Mouse (Mus musculus): ENCODE measurements around the gene Kcmf1. TPM values are rescaled to one million over a fixed set of nuclear protein-coding genes. Genes with fewer than 3 reads are reported as not detected.

The Kcmf1 gene
- polyA plus RNA-seq, 1 experiment from 2014 or later, result 27.1 TPM

DNA sequence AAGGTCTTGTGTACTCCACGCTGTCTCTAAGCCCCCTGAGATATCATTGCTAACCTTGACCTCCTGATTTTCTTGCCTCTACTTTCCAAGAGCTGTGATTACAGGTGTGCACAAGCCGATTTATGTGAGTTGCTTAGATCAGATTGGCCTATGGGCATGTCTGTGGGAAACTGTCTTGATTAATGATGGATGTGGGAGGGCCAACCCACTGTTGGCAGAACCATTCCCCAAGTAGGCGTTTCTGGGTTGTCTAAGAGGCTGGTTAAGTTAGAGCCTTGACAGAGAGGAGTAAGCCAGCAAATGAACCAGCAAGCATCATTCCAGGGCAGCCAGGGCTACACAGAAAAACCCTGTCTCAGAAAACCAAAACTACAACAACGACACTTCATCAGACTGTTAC is 26.3 kb upstream of the Kcmf1 start:
- Histone ChIP-seq H3K4me1 (peaks cover 14% of the 10 kb centered on the region), H3K9me3 (no peaks in the 10 kb centered on the region), H3K36me3 (no peaks in the 10 kb centered on the region), H3K27ac (replicated peaks) (peak overlapping the region; percentile 84), H3K4me2 (no peak overlapping the region), H3K9ac (no peak overlapping the region), H3K27me3 (replicated peaks) (no peaks in the 10 kb centered on the region), H3K4me3 (no peak overlapping the region)
- 81% methylated on average over 4 of the region's 4 CpGs for WGBS
- ATAC-seq (ENCODE audit: extremely low read depth, insufficient number of reproducible peaks, low FRiP score, low TSS enrichment), result no peak

DNA sequence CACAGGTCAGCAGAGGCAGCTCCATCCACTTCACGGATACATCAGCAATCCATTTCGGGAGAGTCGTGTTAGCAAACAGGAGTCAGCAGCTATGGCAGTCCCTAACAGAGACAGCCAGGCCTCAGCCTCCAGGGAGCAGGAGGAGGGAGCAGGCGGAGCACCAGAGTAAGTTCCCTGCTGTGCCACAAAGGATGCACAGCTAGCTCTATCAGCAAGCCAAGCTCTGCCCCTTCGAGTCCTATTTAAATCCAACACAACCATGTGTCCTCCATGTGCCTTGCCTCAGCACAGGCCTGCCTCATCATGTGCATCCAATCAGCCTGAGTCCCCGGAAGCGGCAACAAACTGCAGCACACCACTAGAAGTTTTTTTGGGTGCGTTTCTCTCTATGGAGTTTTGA is 23.6 kb upstream of the Kcmf1 start:
- H3K4me1 ChIP-seq, result peaks cover 14% of the 10 kb centered on the region
- no peak overlapping the region for H3K4me2 ChIP-seq
- H3K9me3 ChIP-seq, result no peaks in the 10 kb centered on the region
- WGBS, result 83% methylated on average over 8 of the region's 8 CpGs
- H3K4me3 ChIP-seq, result no peak overlapping the region
- no peak overlapping the region for H3K9ac ChIP-seq
- no peaks in the 10 kb centered on the region for H3K27me3 ChIP-seq (replicated peaks)
- no peak for ATAC-seq (ENCODE audit: extremely low read depth, insufficient number of reproducible peaks, low FRiP score, low TSS enrichment)
- H3K36me3 ChIP-seq, result no peaks in the 10 kb centered on the region
- no peak overlapping the region for H3K27ac ChIP-seq (replicated peaks)

DNA sequence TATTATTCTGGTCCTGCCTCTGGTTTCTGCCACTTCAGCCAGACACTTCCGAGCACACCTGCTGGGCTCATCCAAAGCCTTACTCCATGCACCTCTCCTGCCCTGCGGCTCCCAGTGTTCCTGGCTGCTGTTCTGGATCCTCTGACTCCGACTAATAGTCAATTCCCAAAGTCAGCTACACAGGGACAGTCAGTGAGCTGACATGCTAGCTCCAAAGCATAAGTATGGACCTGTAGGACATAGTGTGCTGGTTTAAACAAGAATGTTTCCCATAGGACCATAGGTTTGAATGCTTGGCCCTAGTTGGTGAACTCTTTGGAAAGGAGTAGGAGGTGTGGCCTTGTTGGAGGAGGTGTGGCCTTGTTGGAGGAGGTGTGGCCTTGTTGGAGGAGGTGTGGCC is 21.3 kb upstream of the Kcmf1 start:
- H3K9ac ChIP-seq, result no peak overlapping the region
- 92% methylated on average over 3 of the region's 3 CpGs for WGBS
- H3K4me1 ChIP-seq, result no peaks in the 10 kb centered on the region
- H3K27me3 ChIP-seq (replicated peaks), result no peaks in the 10 kb centered on the region
- no peaks in the 10 kb centered on the region for H3K9me3 ChIP-seq
- H3K4me3 ChIP-seq, result no peak overlapping the region
- no peaks in the 10 kb centered on the region for H3K36me3 ChIP-seq
- H3K27ac ChIP-seq (replicated peaks), result no peak overlapping the region
- H3K4me2 ChIP-seq, result no peak overlapping the region
- no peak for ATAC-seq (ENCODE audit: extremely low read depth, insufficient number of reproducible peaks, low FRiP score, low TSS enrichment)

DNA sequence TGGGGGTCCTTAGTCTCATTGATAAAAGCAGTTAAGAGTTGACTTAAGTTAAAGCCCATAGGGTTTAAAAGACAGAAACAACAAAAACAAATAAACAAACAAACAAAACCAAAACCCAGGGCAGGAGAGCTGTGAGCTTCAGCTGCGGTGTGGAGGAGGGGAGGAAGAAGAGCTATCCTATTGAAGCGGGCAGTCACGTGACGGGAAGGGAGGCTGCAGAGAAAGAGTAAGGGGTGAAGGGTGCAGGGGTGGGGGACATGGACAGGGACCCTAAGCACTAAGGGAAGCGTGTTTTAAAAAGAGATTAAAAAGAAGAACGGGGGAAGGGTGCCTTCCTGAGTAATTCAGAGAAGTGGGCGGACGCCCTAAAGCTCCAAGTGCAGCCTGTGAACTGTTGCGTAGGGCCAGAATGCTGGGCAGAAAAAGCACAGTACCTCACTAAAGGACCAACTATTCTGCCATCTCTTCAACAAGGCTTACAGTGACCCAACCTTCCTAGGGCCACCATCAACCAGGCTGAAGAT is 18.8 kb upstream of the Kcmf1 start:
- ATAC-seq (ENCODE audit: extremely low read depth, insufficient number of reproducible peaks, low FRiP score, low TSS enrichment), result no peak
- no peaks in the 10 kb centered on the region for H3K9me3 ChIP-seq

DNA sequence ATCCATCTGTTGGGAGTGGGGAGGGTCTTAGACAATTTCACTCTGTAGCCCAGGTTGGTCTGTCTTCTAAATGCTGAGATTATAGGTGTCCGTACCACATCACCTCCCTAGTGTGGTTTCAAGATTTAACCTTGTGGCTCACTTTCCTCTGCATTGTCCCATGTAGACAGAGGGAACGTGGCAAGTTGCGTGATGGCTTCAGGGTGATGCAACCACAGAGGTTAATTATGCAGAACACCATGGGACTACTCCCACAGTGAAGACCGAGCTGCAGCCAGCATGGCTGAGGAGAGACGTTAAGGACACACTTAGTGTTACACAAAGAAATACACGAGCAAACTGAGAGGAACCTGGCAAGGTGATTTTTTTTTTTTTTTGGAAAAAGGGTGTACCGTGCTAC is 16.6 kb upstream of the Kcmf1 start:
- ATAC-seq (ENCODE audit: extremely low read depth, insufficient number of reproducible peaks, low FRiP score, low TSS enrichment), result no peak
- WGBS, result 79% methylated on average over 7 of the region's 7 CpGs

More for the DNA sequence above, 18.8 kb upstream of the Kcmf1 start:
- Histone ChIP-seq H3K4me3 (no peak overlapping the region), H3K4me2 (no peak overlapping the region), H3K27ac (replicated peaks) (no peak overlapping the region), H3K9ac (no peak overlapping the region), H3K4me1 (no peaks in the 10 kb centered on the region), H3K36me3 (no peaks in the 10 kb centered on the region), H3K27me3 (replicated peaks) (no peaks in the 10 kb centered on the region)
- 63% methylated on average over 9 of the region's 9 CpGs for WGBS

DNA sequence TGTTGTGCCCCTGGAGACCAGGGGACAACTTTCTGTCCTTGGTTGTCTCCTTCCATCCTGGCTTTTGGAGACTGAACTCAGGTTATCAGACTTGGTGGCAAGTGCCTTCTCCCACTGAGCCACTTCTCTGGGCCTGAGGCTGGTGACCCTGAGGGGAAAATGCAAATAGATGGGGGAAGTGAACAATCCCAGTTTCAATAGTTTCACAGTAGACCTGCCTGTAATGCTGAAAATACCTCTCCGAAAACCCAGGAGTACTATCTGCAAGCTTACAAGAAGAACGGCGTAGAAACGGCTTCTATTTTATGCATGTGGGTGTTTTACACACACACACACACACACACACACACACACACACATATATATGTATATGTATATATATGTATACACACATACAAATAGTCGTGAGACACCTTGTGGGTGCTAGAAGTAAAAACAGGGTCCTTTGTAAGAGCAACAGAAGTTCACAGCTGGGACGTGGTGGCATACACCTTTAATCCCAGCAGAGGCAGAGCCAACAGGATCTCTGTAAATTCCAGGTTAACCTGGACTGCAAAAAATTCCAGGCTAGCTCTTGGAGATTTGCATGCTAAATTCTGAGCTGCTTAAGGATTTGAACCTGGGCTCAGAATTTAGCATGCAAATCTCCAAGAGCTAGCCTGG is 14.4 kb upstream of the Kcmf1 start:
- no peaks in the 10 kb centered on the region for H3K27me3 ChIP-seq (replicated peaks)
- H3K27ac ChIP-seq (replicated peaks), result no peak overlapping the region
- H3K4me1 ChIP-seq, result no peaks in the 10 kb centered on the region
- no peak for ATAC-seq (ENCODE audit: extremely low read depth, insufficient number of reproducible peaks, low FRiP score, low TSS enrichment)
- H3K4me3 ChIP-seq, result no peak overlapping the region
- no peak overlapping the region for H3K4me2 ChIP-seq
- peaks cover 4% of the 10 kb centered on the region; the same call in 1 of the 2 replicates for H3K9me3 ChIP-seq
- 81% methylated on average over 6 of the region's 6 CpGs for WGBS
- H3K9ac ChIP-seq, result no peak overlapping the region
- H3K36me3 ChIP-seq, result no peaks in the 10 kb centered on the region

More for the DNA sequence above, 16.6 kb upstream of the Kcmf1 start:
- Histone ChIP-seq H3K9me3 (no peaks in the 10 kb centered on the region), H3K4me3 (no peak overlapping the region), H3K27me3 (replicated peaks) (no peaks in the 10 kb centered on the region), H3K4me1 (no peaks in the 10 kb centered on the region), H3K9ac (no peak overlapping the region), H3K4me2 (no peak overlapping the region), H3K36me3 (no peaks in the 10 kb centered on the region), H3K27ac (replicated peaks) (no peak overlapping the region)

DNA sequence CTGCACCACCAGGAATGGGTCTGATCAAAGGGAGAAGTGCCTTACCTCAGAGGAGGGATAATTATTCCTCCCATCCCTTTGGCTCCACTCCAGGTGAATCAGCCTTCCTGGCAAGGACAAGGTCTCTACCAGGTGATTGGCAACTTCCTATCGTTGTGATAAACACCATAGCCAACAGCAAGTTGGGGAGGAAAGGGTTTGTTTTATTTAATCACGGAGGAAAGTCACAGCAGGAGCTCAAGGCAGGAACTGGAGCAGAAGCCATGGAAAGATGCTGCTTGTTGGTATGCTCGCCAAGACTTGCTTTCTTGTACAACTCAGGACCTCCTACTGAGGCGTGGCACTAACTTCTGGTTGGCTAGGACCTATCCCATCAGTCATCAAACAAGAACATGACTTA is 11.5 kb upstream of the Kcmf1 start:
- H3K36me3 ChIP-seq, result no peaks in the 10 kb centered on the region
- peaks cover 4% of the 10 kb centered on the region; the same call in 1 of the 2 replicates for H3K9me3 ChIP-seq
- H3K9ac ChIP-seq, result no peak overlapping the region
- H3K4me2 ChIP-seq, result no peak overlapping the region
- 56% methylated on average over 4 of the region's 4 CpGs for WGBS
- no peaks in the 10 kb centered on the region for H3K27me3 ChIP-seq (replicated peaks)
- H3K27ac ChIP-seq (replicated peaks), result no peak overlapping the region
- no peaks in the 10 kb centered on the region for H3K4me1 ChIP-seq
- ATAC-seq (ENCODE audit: extremely low read depth, insufficient number of reproducible peaks, low FRiP score, low TSS enrichment), result no peak
- H3K4me3 ChIP-seq, result no peak overlapping the region

DNA sequence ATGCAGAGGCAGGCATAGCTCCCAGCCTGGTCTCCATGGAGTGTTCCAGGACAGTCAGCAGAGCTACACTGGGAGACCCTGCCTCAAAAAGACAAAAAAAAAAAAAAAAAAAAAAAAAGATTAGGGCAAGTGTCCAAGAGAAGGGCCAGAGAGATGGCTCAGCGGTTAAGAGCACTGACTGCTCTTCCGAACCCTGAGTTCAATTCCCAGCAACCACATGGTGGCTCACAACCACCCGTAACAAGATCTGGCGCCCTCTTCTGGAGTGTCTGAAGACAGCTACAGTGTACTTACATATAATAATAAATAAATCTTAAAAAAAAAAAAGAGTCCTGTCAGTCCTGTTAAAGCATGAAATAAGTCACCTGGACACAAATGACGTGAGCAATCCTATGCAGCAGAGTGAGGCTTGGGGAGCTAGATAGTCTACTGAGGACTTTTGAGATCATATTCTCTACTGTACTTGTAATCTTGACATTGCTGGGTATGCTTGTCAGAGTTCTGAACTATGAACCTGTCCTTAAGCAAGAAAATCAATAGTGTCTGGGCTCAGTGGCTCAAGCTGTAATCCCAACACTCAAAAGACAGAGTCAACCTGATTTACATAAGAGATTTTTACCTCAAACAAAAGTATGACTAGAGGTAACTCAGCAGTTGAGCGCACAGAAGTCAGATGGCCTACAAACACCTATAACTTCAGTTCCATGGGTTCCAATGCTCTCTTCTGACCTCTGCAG is 2.6 kb upstream of the Kcmf1 start:
- no peak for ATAC-seq (ENCODE audit: extremely low read depth, insufficient number of reproducible peaks, low FRiP score, low TSS enrichment)
- no peaks in the 10 kb centered on the region for H3K36me3 ChIP-seq

DNA sequence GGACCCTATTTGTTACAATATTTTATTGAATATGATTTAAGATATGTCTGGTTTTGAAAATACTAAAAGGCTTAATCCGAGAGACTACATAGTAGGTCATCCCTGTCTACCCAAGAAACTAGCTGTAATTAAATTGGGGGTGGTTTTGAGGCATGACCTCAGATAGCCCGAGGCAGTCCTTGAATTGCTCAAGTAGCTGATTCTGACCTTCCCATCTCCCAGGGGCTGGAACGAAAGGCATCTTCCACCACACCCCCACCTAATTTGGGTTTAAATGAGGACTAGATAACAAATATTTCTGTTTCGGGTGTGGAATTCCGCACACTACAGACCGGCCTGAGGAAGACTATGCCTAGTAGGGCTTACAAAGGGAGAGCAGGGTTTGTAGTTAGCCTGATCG is 1.2 kb upstream of the Kcmf1 start:
- H3K4me1 ChIP-seq, result peaks cover 36% of the 10 kb centered on the region

More for the DNA sequence above, 2.6 kb upstream of the Kcmf1 start:
- no peaks in the 10 kb centered on the region for H3K27me3 ChIP-seq (replicated peaks)
- no peak overlapping the region for H3K4me3 ChIP-seq
- no peaks in the 10 kb centered on the region for H3K9me3 ChIP-seq
- WGBS, result 74% methylated on average over 6 of the region's 6 CpGs
- peaks cover 22% of the 10 kb centered on the region for H3K4me1 ChIP-seq
- no peak overlapping the region for H3K4me2 ChIP-seq
- no peak overlapping the region for H3K9ac ChIP-seq
- H3K27ac ChIP-seq (replicated peaks), result no peak overlapping the region

DNA sequence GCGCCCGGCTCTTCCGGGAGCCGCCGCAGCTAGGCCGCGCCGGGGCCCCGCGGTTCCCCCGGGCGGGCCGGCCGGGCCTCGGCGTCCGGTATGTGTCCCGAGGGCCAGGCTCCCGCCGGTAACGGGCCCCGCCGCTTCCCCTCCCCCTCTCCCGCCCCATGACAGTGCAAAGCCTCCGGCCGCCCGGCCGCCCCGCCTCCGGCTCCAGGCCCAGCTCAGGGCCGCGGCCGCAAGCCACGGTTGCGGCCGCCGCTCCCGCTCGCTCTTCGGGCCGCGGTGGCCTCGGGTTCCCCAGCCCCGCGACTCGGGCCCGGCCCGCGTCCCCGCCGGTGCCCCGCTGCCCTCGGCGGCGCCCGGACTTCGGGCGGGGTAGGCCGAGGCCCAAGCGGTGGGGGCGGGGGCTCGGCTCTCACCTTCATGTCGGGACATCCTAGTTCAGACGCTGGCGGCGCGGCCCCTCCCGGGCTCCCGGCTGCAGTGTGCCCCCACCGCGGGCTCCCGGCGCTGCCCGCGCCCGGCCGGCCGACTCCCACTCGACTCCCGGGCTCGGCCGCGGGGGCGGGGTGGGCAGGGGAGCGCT is 488 bp downstream of the Kcmf1 start:
- no peaks in the 10 kb centered on the region for H3K27me3 ChIP-seq (replicated peaks)

More for the DNA sequence above, 1.2 kb upstream of the Kcmf1 start:
- peak overlapping the region; percentile 100 for H3K9ac ChIP-seq
- WGBS, result 44% methylated on average over 7 of the region's 7 CpGs
- H3K4me2 ChIP-seq, result peak overlapping the region; percentile 81
- H3K27me3 ChIP-seq (replicated peaks), result no peaks in the 10 kb centered on the region
- H3K9me3 ChIP-seq, result no peaks in the 10 kb centered on the region
- ATAC-seq (ENCODE audit: extremely low read depth, insufficient number of reproducible peaks, low FRiP score, low TSS enrichment), result no peak
- H3K27ac ChIP-seq (replicated peaks), result peak overlapping the region; percentile 97
- peaks cover 8% of the 10 kb centered on the region; the same call in 1 of the 2 replicates for H3K36me3 ChIP-seq
- peak overlapping the region; percentile 80 for H3K4me3 ChIP-seq

More for the DNA sequence above, 488 bp downstream of the Kcmf1 start:
- peak; percentile 66 for ATAC-seq (ENCODE audit: extremely low read depth, insufficient number of reproducible peaks, low FRiP score, low TSS enrichment)
- peak overlapping the region; percentile 100 for H3K9ac ChIP-seq
- WGBS, result under 1% methylated on average over 50 of the region's 85 CpGs
- peaks cover 8% of the 10 kb centered on the region; the same call in 1 of the 2 replicates for H3K36me3 ChIP-seq
- no peaks in the 10 kb centered on the region for H3K9me3 ChIP-seq
- peak overlapping the region; percentile 80 for H3K4me3 ChIP-seq
- H3K4me2 ChIP-seq, result peak overlapping the region; percentile 81
- peaks cover 52% of the 10 kb centered on the region for H3K4me1 ChIP-seq
- peak overlapping the region; percentile 97 for H3K27ac ChIP-seq (replicated peaks)
